Mouse (Mus musculus): ENCODE results near the gene Rela. TPM values are rescaled to one million over a fixed set of nuclear protein-coding genes. Genes with fewer than 3 reads are reported as not detected.

Gene Rela
- 28.7 and 35.2 TPM in 2 replicates for polyA plus RNA-seq (2015; fragmentation: Nextera tagmentation; extraction: Ambion mirVana)

GRCm38 (mm10) chr19:5637069-5638047, at the start of gene Rela:
Gene Rela, plus strand, starts transcription at chr19:5637483.
- peaks cover 5% of the 10 kb centered on the region for H3K4me1 ChIP-seq (replicated peaks; ENCODE audit: control insufficient read depth, insufficient read depth)
- peaks cover 28% of the 10 kb centered on the region for H3K36me3 ChIP-seq (ENCODE audit: control insufficient read depth, insufficient read depth, low read length)
- ATAC-seq (ENCODE audit: low FRiP score, low TSS enrichment): peak; percentile 87
- under 1% methylated on average over 89 of the region's 109 CpGs for WGBS
- no peak for TF ChIP-seq EP300 (optimal IDR thresholded peaks at IDR 0.05)
- peak; percentile 9; the same call in 1 of the 2 replicates for TF ChIP-seq CTCF (IDR thresholded peaks at IDR 0.05; ENCODE audit: low read depth)
- H3K27ac ChIP-seq (replicated peaks): peak within 1 kb of the TSS; percentile 96
- no peaks in the 10 kb centered on the region for H3K9me3 ChIP-seq (ENCODE audit: control insufficient read depth, low read length)
- peak within 1 kb of the TSS; percentile 93 for H3K9ac ChIP-seq (ENCODE audit: low read length)
- peak within 1 kb of the TSS; percentile 85 for H3K4me3 ChIP-seq (ENCODE audit: low read depth, low read length)
- H3K27me3 ChIP-seq (ENCODE audit: control insufficient read depth, insufficient read depth, low read length): no peaks in the 10 kb centered on the region
- H3K4me2 ChIP-seq (replicated peaks; ENCODE audit: low read depth): peak within 1 kb of the TSS; percentile 94
- peak; percentile 93 for DNase-seq (ENCODE audit: low spot score)

DNA sequence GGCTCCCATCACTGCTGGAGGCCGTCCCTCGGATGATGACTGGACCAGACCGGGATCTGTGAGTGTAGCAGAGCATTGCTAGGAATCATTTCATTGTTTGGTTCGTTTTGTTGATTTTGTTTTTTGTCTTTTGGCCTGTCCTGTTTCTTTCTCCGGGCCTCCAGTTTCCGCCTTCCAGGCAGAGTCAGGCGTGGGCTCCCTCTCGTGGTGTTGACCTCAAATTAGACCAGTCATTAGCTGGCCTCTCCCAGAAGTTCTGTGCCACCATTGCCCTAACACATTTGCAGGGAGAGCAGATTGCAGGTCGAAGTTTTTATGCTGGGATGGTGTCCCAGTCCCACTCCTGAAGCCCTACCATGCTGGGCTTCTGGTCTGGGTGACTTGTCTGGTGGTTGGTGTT, 48.1 kb upstream of the Rela start:
- ATAC-seq (ENCODE audit: low FRiP score, low TSS enrichment) (no peak), DNase-seq (ENCODE audit: low spot score) (no peak)
- Histone ChIP-seq H3K4me1 (replicated peaks; ENCODE audit: control insufficient read depth, insufficient read depth) (no peaks in the 10 kb centered on the region), H3K4me2 (replicated peaks; ENCODE audit: low read depth) (no peak overlapping the region), H3K9me3 (ENCODE audit: control insufficient read depth, low read length) (no peaks in the 10 kb centered on the region), H3K9ac (ENCODE audit: low read length) (no peak overlapping the region), H3K27ac (replicated peaks) (no peak overlapping the region), H3K27me3 (ENCODE audit: control insufficient read depth, insufficient read depth, low read length) (no peaks in the 10 kb centered on the region), H3K4me3 (ENCODE audit: low read depth, low read length) (no peak overlapping the region), H3K36me3 (ENCODE audit: control insufficient read depth, insufficient read depth, low read length) (no peaks in the 10 kb centered on the region)
- WGBS: 66% methylated on average over 9 of the region's 9 CpGs
- TF ChIP-seq CTCF (IDR thresholded peaks at IDR 0.05; ENCODE audit: low read depth): peak; percentile 48
- TF ChIP-seq EP300 (optimal IDR thresholded peaks at IDR 0.05): no peak

DNA sequence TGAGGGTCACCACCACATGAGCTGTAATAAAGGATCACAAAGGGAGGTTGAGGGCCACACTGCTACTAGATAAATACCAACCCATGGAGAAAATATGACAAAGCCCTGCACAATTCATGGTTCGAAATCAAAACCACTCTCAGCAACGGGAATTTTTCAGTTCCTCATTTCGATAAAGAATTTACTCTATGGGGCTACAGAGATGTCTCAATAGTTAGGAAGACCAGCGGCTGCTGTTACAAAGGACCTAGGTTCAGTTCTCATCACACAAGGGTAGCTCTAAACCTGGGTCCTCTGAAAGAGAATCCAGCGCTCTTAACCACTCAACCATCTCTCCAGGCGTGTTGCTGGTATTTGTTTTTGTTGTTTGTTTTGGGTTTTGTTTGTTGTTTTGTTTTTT, 45.4 kb upstream of the Rela start:
- Histone ChIP-seq H3K27me3 (ENCODE audit: control insufficient read depth, insufficient read depth, low read length) (no peaks in the 10 kb centered on the region), H3K4me3 (ENCODE audit: low read depth, low read length) (no peak overlapping the region), H3K4me1 (replicated peaks; ENCODE audit: control insufficient read depth, insufficient read depth) (no peaks in the 10 kb centered on the region), H3K27ac (replicated peaks) (no peak overlapping the region), H3K9me3 (ENCODE audit: control insufficient read depth, low read length) (no peaks in the 10 kb centered on the region), H3K36me3 (ENCODE audit: control insufficient read depth, insufficient read depth, low read length) (no peaks in the 10 kb centered on the region), H3K4me2 (replicated peaks; ENCODE audit: low read depth) (no peak overlapping the region), H3K9ac (ENCODE audit: low read length) (no peak overlapping the region)
- ATAC-seq (ENCODE audit: low FRiP score, low TSS enrichment): no peak
- WGBS: 84% methylated on average over 6 of the region's 6 CpGs
- no peak for DNase-seq (ENCODE audit: low spot score)
- TF ChIP-seq EP300 (optimal IDR thresholded peaks at IDR 0.05) (no peak), CTCF (IDR thresholded peaks at IDR 0.05; ENCODE audit: low read depth) (no peak)

- no peak for ATAC-seq (ENCODE audit: low FRiP score, low TSS enrichment)
- 0 out of 2 replicates have a peak, but pooled peaks cover 5% of the 10 kb centered on the region for H3K36me3 ChIP-seq (ENCODE audit: control insufficient read depth, insufficient read depth, low read length)
- WGBS: 80% methylated on average over 4 of the region's 4 CpGs
Observed at GRCm38 (mm10) chr19:5599224-5599623, 38.1 kb upstream of the Rela start.

GRCm38 (mm10) chr19:5601752-5602541, 35.3 kb upstream of the Rela start, which contains the start of gene Rnaseh2c:
Gene Rnaseh2c, plus strand, starts transcription at chr19:5601873.
- H3K9me3 ChIP-seq (ENCODE audit: control insufficient read depth, low read length): no peaks in the 10 kb centered on the region
- TF ChIP-seq CTCF (IDR thresholded peaks at IDR 0.05; ENCODE audit: low read depth) (no peak), EP300 (optimal IDR thresholded peaks at IDR 0.05) (no peak)
- H3K36me3 ChIP-seq (ENCODE audit: control insufficient read depth, insufficient read depth, low read length): peaks cover 22% of the 10 kb centered on the region
- peak within 1 kb of the TSS; percentile 85 for H3K9ac ChIP-seq (ENCODE audit: low read length)
- H3K4me2 ChIP-seq (replicated peaks; ENCODE audit: low read depth): peak within 1 kb of the TSS; percentile 97
- H3K27me3 ChIP-seq (ENCODE audit: control insufficient read depth, insufficient read depth, low read length): no peaks in the 10 kb centered on the region
- peak within 1 kb of the TSS; percentile 67 for H3K27ac ChIP-seq (replicated peaks)
- peak; percentile 76 for DNase-seq (ENCODE audit: low spot score)
- H3K4me1 ChIP-seq (replicated peaks; ENCODE audit: control insufficient read depth, insufficient read depth): peaks cover 4% of the 10 kb centered on the region
- WGBS: under 1% methylated on average over 62 of the region's 64 CpGs
- peak; percentile 79 for ATAC-seq (ENCODE audit: low FRiP score, low TSS enrichment)
- peak within 1 kb of the TSS; percentile 77 for H3K4me3 ChIP-seq (ENCODE audit: low read depth, low read length)

More at GRCm38 (mm10) chr19:5599224-5599623, 38.1 kb upstream of the Rela start:
- Histone ChIP-seq H3K27me3 (ENCODE audit: control insufficient read depth, insufficient read depth, low read length) (no peaks in the 10 kb centered on the region), H3K9ac (ENCODE audit: low read length) (no peak overlapping the region), H3K9me3 (ENCODE audit: control insufficient read depth, low read length) (no peaks in the 10 kb centered on the region), H3K4me3 (ENCODE audit: low read depth, low read length) (no peak overlapping the region), H3K27ac (replicated peaks) (no peak overlapping the region), H3K4me2 (replicated peaks; ENCODE audit: low read depth) (no peak overlapping the region), H3K4me1 (replicated peaks; ENCODE audit: control insufficient read depth, insufficient read depth) (peaks cover 4% of the 10 kb centered on the region)
- no peak for DNase-seq (ENCODE audit: low spot score)
- no peak for TF ChIP-seq EP300 (optimal IDR thresholded peaks at IDR 0.05)
- TF ChIP-seq CTCF (IDR thresholded peaks at IDR 0.05; ENCODE audit: low read depth): no peak

Data from stomach, postnatal 0 days (tissue).